Mouse (Mus musculus): ENCODE data around the gene Pex7.

Gene Pex7

DNA sequence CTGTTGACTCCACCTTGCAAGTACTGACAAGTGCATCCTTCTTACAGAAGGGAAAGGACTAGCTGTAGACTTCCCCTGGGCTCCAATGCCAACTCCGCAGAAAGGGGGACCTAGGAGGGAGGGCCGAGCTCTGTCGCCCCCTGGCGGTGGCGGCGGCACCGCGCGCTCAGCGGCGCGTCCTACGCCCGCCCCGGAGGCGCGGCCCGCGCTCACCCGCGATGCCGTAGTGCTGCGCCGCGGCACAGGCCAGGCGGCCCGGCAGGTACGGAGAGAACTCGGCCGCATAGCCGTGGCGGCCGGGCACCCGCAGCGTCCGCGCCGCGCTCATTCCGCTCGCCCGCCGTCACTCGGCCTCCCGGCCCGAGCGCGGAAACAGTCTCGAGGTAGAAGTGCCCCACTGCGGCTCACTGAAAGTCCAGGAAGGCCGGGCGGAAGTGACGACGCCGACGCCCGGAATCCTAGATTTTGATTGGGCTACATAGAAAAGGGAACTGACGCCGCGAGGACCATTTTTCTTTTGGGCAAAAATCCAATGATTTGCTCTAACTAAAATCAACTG lies at the start of gene Pex7:
Gene Pex7, minus strand, starts transcription at position 444 of the 559 bp plus-strand sequence.
- peak; percentile 93 for DNase-seq

DNA sequence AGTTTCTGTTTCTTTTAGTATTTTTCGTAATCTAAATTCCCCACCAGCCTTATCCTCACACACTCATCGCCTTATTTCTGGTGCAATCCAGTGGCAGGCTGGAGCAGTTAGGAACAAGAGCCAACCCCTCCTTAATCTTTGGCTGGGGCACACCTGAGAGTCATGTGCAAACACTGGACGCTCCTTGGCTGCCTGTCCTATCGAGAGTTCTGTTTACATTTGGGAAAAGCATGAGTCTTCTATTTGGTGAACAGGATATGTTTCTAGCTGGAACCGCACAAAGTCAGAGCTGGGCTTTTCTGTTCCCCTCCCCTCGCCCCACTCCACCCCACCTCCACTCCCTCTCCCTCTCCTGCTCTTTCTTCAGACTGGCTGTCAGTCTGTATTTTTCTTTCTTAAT lies 49.3 kb upstream of the Pex7 start:
- no peak for DNase-seq

DNA sequence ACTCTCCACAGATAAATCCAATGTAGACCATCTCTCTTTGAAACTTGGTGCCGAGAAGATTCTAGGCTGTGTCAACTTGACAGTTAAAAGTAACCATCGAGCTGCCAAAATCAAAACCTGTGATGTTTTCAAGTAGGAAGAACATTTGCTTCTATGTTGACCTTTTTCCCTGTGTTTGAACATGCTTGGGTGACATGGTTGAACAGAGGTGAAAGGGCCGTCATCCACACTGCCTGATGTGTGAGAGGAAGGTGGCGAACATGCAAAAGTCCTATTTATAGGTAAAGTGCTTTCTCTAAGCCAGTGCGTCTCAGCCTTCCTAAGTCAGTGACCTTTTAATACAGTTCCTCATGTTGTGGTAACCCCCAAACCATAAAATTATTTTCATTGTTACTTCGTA lies 48.3 kb upstream of the Pex7 start:
- no peak for DNase-seq

DNA sequence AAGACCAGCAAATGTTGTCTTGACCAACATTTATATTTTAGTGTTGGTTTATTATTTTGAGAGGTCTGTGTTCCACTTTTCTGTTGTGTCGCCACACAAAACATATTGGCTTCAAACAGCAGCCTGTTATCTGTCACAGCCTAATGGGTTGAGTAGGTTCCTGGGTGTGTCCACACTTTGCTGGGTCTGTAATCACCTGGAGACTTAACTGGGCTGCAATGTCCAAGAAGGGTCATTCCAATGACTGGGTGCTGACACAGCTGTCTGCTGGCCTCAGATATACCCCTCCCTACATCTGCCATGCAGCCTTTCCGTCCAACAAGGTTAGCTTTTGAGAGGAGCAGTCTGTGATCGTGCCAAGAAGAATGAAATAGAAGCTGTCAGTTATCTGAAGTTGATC lies 47.1 kb upstream of the Pex7 start:
- DNase-seq: no peak

DNA sequence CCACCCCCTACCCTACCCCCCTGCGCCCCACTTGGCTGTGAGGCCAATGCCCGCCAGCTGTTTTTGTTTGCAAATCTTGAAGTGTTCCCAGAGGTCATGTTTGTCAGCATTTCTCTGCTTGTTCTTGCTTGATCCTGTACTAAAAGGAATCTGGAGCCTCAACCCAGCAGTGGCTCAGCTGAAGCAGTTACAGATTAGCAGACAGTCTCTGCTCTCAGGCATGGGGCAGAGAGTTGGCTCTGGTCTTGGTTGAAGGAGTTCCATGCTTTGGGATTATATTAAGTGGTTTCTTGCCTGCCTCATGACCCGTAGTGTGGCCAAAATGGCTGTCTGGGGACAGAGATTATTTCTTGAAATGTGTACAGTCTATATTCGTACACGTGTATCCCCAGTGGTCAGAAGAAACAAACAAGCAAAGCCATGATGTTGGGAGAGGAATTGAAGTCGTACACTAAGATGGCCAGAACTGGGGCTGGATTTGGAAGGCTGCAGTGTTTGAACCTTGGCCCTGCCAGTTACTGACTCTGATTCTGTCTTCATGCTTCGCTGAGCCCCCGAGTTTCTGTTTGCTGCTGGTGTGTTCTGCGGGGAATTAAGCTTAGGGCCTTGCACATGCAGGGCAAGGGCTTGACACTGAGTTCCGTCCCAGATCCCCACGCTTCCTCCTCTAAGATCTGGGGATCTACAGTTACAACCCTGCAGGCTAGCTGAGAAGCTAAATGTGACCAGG lies 45.7 kb upstream of the Pex7 start:
- no peak for DNase-seq

DNA sequence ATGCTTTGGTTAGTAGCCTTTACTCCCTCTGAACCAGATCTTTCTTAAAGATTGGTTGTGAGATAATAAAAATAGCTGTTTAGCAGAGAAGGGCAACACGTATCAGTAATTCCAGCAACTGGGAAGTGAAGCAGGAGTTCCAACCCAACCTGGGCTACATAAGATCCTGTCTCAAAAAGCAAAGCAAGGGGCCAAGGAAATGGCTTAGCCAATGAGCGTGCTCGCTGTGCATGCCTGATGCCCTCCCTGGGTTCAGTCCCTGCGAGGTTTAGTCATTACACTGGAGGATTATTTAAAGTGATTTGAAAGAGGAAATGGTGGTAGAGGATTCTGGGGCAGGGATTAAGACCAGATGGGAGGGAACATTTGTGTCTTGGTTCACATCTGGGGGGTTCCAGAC lies 41.6 kb upstream of the Pex7 start:
- DNase-seq: no peak

DNA sequence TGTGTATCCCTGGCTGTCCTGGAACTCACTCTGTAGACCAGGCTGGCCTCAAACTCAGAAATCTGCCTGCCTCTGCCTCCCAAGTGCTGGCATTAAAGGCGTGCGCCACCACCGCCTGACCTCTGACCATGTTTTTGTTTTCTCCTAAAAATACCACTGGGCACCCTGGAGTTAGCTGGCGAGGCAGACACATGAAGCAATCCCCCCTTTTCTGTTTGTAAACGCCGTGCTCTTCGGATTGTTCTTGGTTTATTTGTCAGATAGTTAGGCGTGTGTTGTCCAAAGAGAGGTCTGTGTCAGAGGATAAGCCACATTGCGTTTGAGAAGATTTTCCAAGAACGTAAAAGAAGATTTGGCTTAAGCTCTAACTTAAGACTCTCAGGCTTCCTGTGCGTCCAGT lies 40.9 kb upstream of the Pex7 start:
- no peak for DNase-seq

DNA sequence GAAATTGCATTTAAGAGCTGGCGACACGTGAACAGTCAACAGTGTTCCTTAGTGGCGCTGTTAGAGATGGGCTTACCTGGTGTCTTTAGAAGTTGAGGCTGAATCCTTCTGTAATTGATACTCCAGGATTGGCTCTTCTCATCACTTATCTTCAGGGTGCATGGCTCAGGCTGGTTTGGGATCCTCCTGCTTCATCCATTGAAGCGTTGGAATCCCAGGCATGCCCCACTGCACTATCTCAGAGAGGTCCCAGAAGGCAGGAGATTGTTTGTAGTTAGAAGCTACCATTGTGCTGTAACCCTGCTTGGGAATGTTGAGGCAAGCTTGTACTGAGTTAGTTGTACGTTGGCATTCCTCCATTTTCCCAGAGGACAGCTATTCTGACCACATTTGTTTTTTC lies 40.4 kb upstream of the Pex7 start:
- no peak for DNase-seq

DNA sequence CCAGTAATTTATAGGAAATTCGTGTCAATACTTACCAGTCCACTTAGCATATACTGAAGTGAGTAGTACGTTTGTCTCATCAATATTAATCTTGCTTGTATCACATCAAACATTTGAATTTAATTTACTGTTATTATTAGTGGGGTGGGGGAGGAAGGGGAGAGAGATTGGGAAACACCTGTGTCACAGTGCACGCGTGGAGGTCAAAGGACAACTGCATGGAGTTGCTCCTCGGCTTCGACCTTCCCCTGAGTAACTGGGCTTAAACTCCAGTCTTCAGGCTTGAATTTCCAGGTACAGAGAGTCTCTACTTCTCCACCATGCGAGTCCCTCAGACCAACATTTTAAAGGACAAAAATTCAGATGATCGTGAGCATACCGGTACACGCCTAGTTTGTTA lies 40.0 kb upstream of the Pex7 start:
- no peak for DNase-seq

DNA sequence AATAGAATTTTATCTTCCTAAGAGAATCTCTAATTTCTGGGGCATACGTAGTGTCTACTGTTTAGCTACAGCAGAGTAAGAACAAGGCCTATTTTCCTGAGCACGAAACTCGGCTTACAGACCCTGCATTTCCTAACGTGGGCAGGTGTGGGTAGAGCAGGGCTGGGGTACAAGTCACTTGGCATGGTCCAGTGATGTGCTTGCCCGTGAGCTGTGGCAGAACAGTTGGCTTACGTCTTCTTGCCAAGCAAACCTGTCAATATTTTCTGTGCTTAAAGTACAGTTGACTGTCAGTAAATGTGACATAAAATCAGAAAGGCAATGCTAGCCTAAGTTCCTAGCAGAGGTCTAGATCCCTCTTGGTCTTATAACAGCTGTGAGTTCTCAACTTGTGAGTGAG lies 39.2 kb upstream of the Pex7 start:
- no peak for DNase-seq

DNA sequence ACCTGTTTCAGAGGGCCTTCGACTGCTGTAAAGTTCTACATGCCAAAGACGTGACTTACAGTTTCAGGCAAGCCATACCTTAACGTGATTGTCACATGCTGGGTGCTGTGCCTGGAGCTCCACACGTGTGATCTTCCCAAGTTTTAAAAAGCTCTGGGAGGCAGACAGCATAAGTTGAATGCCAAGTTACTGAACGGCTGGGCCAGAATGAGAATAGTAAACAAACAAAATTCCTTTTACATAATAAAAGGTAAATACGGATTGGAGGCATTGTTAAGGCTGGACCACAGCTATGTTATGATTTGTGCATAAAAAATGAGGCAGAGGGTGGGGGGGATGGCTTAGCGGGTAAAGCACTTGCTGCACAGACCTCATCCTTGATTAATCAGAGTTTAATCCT lies 38.2 kb upstream of the Pex7 start:
- no peak for DNase-seq

DNA sequence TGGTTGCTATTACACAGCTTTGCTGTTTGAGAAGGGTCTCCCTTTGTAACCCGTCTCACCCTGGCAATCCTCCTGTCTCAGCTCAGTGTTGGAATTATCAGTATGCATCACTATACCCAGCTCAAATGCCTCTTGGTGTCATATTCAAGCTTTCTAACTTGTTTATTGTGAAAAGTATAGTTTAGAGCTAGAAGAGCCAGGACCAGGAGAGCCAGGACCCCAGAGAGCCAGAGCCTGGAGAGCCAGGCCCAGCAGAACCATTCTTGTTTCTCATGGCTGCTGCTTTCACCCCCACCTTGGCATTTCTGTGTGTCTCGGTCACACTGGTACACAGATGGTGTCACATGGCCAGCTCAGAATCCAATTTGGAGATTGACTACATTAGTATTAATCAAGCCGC lies 35.1 kb upstream of the Pex7 start:
- DNase-seq: no peak

DNA sequence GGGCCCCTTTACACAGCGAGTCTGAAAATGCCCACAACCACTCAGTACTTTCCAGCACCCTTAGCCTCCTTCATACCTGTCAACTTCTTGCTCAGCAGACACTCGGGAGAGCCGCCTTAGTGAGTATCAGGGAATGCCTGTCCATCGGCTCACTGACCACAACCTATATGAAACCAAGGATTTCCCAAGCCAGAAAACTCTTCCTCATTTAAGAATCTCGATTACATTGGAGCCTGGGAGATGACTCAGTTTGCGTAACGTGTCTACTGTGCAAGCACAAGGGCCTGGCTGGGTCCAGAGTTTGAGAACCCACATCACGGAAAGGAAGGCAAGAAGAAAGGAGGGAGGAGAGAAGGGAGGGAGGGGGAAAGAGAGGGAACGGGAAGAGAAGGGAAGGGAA lies 34.4 kb upstream of the Pex7 start:
- DNase-seq: no peak

DNA sequence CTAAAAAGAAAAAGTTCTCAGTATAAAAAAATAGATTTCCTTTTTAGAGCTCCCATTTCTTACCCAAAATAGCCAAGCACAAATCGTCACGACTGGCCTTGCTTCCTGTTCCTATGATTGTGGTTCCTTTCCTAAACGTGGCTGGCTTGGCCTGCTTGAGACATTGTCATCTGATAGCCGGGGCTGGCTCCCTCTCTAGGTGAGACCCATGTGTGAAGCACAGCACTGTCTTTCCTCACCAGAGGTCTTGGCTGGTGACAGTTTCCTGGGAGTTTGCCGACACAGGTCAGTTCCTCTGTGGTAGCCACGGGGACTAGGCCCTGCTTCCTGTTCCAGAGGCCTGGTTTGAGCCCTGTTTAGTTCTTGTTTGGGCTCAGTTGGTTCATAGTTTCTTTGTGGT lies 33.6 kb upstream of the Pex7 start:
- DNase-seq: peak; percentile 49

DNA sequence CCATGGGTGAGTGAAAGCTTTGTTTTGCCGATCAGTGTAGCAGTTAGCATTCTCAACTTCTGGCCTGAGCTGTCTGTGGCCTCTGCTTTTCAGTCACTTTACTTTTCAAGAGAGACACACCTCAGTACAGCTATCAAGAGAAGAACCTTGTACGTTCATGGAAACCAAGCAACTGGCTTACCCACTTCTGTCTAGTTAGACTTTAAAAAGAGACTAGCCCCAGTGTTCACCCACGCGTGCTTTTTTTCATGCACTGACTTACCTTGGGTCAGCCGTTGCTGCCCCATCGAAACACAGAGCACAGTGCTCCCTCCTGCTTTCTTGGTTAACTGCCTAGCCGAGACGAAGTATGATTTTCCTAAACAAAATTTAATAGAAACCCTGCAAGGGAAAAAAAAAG lies 33.1 kb upstream of the Pex7 start:
- DNase-seq: no peak

DNA sequence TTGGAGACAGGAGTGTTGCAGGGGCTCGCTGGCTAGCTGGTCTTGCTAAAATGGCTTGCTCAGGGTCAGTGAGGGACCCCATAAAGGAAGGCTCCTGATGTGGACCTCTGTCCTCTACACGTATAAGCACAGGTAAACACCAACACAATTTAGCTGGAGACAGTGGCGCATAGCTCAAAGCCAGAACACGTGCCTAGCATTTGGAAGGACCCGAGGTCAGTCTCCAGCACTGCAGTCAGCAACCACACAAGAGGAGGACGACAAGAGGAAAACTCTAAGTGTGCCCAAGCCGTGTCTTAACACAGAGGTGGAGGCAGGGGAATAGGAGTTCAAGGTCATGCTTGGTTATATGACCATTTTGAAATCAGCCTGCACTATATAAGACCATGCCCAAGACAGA lies 32.6 kb upstream of the Pex7 start:
- DNase-seq: no peak

DNA sequence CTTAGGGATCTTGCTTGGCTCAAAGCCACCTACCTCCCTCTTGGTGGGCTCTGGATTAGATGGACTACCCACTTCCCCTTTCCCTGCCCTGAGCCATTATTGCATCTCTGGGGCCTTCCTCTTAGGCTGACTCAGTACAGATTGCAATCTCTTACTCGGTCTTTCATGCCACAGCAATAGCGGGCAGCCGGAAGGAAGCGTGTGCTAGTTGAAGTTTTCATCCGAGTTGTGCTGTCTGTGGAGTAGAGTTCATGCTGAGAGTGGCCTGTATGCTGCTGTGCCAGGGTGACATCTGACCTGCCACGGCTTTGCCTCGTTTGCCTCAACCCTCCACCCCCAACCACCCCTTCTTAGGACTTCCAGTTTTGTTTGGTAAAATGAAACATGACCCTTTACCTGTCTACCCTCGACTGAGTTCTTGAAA lies 31.8 kb upstream of the Pex7 start:
- DNase-seq: no peak

DNA sequence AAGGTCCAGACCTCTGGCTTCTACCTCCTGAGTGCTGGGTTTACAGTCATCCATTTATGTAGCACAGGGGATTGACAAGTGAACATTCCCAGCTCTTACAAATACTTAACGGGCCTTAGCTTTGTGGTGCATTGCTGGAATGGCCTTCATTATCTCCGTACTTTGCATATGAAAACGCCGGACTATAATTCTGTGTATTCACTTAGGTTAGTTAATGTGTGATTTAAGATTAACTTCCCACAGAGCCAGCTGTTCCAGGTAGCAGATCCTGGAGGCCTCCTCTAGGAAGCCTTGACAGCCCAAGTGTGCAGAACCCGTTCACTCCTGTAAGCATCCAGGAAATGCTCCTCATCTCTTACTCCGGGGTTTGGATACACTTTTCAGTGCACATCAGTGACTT lies 31.2 kb upstream of the Pex7 start:
- DNase-seq: no peak

DNA sequence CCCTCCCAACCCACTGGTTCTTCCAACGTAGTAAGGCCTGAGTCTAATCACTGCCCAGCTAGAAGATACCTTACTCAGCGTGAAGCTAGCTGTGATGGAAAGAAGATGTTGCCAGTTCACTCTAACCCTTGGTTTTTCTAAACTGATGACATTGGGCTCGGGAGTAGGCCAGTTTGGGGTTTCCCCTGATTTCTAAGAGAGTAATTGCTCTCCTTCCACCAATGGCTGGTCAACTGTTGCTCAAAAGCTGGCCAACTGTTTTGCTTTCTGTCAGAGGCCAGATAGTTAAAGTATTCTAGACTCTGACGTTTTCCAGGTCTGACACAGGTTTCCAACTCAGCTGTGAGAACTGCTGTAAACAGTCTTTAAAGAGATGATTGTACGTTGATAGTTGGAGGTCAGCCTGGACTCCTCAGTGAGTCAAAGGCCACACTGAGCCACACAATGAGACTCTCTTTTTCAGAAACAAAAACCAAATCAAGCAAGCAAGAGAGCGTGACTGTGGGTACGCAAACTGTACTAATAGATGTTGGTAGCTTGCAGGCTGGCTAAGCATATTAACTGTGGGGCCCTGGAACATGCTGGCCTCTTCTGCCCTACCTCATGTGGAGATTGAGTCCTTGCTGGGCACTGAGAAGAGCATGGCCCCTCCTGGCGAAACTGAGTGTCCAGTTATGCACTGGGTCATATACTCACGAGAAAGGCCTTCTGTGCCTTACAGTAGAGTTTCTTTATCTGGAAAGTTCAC lies 29.6 kb upstream of the Pex7 start:
- DNase-seq: no peak

DNA sequence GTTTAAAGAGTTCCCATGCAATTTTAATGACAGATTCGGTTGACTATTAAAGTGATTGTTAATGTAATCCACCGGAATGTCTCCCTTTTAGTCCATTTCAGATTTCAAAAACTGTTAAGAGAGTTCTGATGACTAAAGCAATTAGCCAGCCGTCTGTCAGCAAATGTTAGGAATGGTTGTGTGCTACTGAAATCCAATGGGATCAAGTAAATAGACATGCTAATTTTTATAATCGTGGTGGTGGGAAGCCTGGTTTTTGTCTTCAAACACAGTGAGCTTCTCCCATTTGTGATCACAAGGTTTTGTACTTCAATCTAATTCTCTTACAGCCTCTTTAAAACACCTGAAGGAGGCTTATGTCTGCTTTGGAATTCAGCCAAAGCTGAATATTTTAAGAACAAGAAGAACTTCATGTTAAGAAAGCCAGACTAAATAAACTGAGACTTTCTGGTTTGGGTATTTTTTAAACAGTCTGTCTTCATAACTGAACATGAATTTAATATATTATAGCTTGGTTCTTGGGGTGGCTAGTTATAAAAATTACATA lies 28.4 kb upstream of the Pex7 start:
- no peak for DNase-seq

DNA sequence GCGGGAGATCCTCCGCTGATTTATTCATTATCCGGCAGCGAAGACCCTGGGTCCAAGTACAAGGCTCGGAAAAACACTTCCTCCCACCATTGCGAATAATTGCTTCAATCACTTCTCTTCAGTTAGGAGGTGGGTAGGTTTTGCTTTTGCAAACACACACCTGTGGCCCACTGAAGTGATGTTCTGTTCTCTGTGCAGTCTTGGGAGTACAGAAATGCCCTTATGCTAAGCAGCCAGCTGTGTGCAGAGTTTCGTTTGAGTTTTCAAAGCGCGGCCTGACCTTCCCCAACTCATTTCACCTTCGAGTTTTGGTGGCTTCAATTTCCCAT lies 27.8 kb upstream of the Pex7 start:
- DNase-seq: no peak

DNA sequence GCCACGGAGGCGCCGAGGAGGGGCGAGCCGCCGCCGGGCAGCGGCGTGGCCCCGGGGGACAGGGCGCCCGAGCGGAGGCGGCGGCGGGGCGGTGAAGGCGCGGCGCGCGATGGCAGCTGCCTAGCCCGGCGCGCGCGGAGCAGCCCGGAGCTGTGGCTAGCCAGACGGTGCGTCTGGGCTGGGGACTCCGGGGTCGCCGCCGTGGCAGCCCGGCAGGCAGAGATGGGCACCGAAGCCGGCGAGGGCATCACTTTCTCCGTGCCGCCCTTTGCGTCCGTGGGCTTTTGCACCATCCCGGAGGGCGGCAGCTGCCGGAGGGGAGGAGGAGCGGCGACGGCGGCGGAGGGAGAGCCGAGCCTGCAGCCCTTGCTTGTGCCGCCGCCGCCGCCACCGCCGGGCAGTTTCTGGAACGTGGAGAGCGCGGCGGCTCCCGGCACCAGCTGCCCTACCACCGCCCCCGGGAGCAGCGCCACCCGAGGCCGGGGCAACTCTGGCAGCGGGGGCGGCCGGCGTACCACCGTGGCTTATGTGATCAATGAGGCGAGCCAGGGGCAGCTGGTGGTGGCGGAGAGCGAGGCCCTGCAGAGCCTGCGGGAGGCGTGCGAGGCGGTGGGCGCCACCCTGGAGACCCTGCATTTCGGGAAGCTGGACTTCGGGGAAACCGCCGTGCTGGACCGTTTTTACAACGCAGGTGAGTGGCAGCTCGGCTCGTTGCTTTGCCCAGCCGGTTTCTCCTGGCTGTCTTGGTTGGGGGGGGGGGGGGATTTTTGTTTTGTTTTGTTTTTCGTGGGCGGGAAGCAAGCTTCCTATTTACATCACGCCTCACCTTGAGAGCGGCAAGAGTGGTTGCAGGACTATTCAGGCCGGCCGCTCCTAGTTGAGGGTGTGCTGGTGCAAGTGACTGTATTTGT lies 27.1 kb upstream of the Pex7 start, which contains the start of gene Map3k5:
Gene Map3k5, plus strand, starts transcription at position 89 of the 911 bp plus-strand sequence.
- DNase-seq: no peak
